Mouse (Mus musculus): ENCODE data around the gene Rab11fip3.

GRCm38 (mm10) chr17:25956631-25957030, 112.7 kb downstream of the Rab11fip3 start:
- TF ChIP-seq POLR2A (IDR thresholded peaks at IDR 0.05; ENCODE audit: borderline replicate concordance, insufficient read depth, low read length) (no peak), CTCF (IDR thresholded peaks at IDR 0.05; ENCODE audit: borderline replicate concordance, insufficient read depth, low read depth, low read length) (no peak)
